Mouse (Mus musculus): Measurements from ENCODE around the gene Fgf6. TPM values are rescaled to one million over a fixed set of nuclear protein-coding genes. Genes with fewer than 3 reads are reported as not detected.

Gene Fgf6
- polyA plus RNA-seq, 2 experiments: not detected

DNA sequence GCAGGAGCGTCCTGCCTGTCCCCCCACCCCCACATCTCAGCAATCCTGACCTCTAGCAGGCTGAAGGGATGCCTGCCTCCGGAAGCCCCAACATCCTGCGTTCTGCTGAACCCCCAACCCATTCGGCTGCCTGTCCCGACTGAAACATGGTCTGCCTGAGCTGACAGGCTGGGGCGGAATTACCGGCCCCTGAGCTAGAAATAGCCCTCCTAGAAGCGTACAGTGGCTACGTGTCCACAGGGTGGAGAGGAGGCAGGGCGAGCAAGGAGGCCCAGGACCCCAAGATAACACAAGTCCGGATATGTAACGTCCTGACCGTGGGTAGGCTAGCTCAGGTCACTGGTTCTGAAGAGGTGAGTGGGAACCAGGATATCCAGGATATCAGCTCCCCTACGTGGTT, 49.4 kb downstream of the Fgf6 start:
- Histone ChIP-seq H3K27me3 (ENCODE audit: control insufficient read depth, insufficient read depth, low read length) (no peaks in the 10 kb centered on the region), H3K4me1 (replicated peaks; ENCODE audit: control insufficient read depth in 2 of 2, insufficient read depth in 2 of 2, low read length in 1 of 2) (no peaks in the 10 kb centered on the region), H3K27ac (no peak overlapping the region), H3K4me3 (ENCODE audit: insufficient read depth in 1 of 2, low read depth in 2 of 2, low read length in 2 of 2) (no peak overlapping the region), H3K9me3 (ENCODE audit: control insufficient read depth, low read length) (no peaks in the 10 kb centered on the region), H3K4me2 (ENCODE audit: low read depth) (0 out of 2 replicates have a peak overlapping the region, but pooled peaks have one; percentile 1), H3K9ac (replicated peaks) (no peak overlapping the region), H3K36me3 (replicated peaks; ENCODE audit: control insufficient read depth, insufficient read depth, low read depth) (no peaks in the 10 kb centered on the region)
- no peak for DNase-seq (ENCODE audit: low read depth in 3 of 3, low spot score in 3 of 3)
- no peak for ATAC-seq (ENCODE audit: insufficient read depth)
- WGBS (ENCODE audit: insufficient replicate concordance): 4% methylated on average over 14 of the region's 14 CpGs
- TF ChIP-seq CTCF (IDR thresholded peaks at IDR 0.05; ENCODE audit: low read depth) (no peak), EP300 (IDR thresholded peaks at IDR 0.05; ENCODE audit: low read depth) (no peak)

DNA sequence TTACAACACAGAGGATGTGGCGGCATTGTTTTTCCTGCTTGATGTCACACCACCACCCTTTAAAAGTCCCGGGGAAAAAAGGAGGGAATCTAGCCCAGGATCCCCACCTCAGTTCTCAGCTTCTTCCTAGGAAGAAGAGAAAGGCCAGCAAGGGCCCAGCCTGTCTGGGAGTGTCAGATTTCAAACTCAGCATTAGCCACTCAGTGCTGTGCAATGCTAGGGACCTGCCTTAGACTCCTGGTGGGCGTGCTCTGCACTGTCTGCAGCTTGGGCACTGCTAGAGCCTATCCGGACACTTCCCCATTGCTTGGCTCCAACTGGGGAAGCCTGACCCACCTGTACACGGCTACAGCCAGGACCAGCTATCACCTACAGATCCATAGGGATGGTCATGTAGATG, 57.4 kb downstream of the Fgf6 start, which contains the start of gene Fgf23:
Gene Fgf23 (plus strand): TSS at position 86 of the 400 bp plus-strand sequence.
- Histone ChIP-seq H3K4me2 (ENCODE audit: low read depth) (no peak within 1 kb of the TSS), H3K4me1 (replicated peaks; ENCODE audit: control insufficient read depth in 2 of 2, insufficient read depth in 2 of 2, low read length in 1 of 2) (no peaks in the 10 kb centered on the region), H3K4me3 (ENCODE audit: insufficient read depth in 1 of 2, low read depth in 2 of 2, low read length in 2 of 2) (no peak within 1 kb of the TSS), H3K9me3 (ENCODE audit: control insufficient read depth, low read length) (no peaks in the 10 kb centered on the region), H3K27ac (no peak within 1 kb of the TSS), H3K27me3 (ENCODE audit: control insufficient read depth, insufficient read depth, low read length) (no peaks in the 10 kb centered on the region), H3K36me3 (replicated peaks; ENCODE audit: control insufficient read depth, insufficient read depth, low read depth) (no peaks in the 10 kb centered on the region), H3K9ac (replicated peaks) (no peak within 1 kb of the TSS)
- ATAC-seq (ENCODE audit: insufficient read depth) (no peak), DNase-seq (ENCODE audit: low read depth in 3 of 3, low spot score in 3 of 3) (no peak)
- WGBS (ENCODE audit: insufficient replicate concordance): 12% methylated on average over 5 of the region's 5 CpGs
- no peak for TF ChIP-seq EP300 (IDR thresholded peaks at IDR 0.05; ENCODE audit: low read depth)
- no peak for TF ChIP-seq CTCF (IDR thresholded peaks at IDR 0.05; ENCODE audit: low read depth)

Other genes starting within 250 kb of the Fgf6 start
- gene Ndufa9, start 166.4 kb upstream of the Fgf6 start, polyA plus RNA-seq (2012; rRNA removed): 54.1 and 63.5 TPM in 2 replicates
- gene Ndufa9, start 166.4 kb upstream of the Fgf6 start, polyA plus RNA-seq (2014; fragmentation: Nextera tagmentation; extraction: Ambion mirVana): 145 and 151 TPM in 2 replicates
- gene Akap3, start 162.5 kb upstream of the Fgf6 start, polyA plus RNA-seq (2012; rRNA removed): not detected in 2 replicates
- 0.06 TPM in 1 of 2 replicates, not detected in the other for gene Akap3, start 162.5 kb upstream of the Fgf6 start, polyA plus RNA-seq (2014; fragmentation: Nextera tagmentation; extraction: Ambion mirVana)
- gene Dyrk4, start 93.7 kb upstream of the Fgf6 start, polyA plus RNA-seq (2012; rRNA removed): not detected in 2 replicates
- 0.09 TPM in 1 of 2 replicates, not detected in the other for gene Dyrk4, start 93.7 kb upstream of the Fgf6 start, polyA plus RNA-seq (2014; fragmentation: Nextera tagmentation; extraction: Ambion mirVana)
- 28.6 and 37.7 TPM in 2 replicates for gene Rad51ap1, start 76.0 kb upstream of the Fgf6 start, polyA plus RNA-seq (2012; rRNA removed)
- 48.7 and 59.7 TPM in 2 replicates for gene Rad51ap1, start 76.0 kb upstream of the Fgf6 start, polyA plus RNA-seq (2014; fragmentation: Nextera tagmentation; extraction: Ambion mirVana)
- 5.3 and 9.1 TPM in 2 replicates for gene D6Wsu163e, start 75.6 kb upstream of the Fgf6 start, polyA plus RNA-seq (2012; rRNA removed)
- 14.5 and 16.0 TPM in 2 replicates for gene D6Wsu163e, start 75.6 kb upstream of the Fgf6 start, polyA plus RNA-seq (2014; fragmentation: Nextera tagmentation; extraction: Ambion mirVana)
- not detected in 2 replicates for gene Fgf23, start 57.3 kb downstream of the Fgf6 start, polyA plus RNA-seq (2012; rRNA removed)
- gene Fgf23, start 57.3 kb downstream of the Fgf6 start, polyA plus RNA-seq (2014; fragmentation: Nextera tagmentation; extraction: Ambion mirVana): not detected in 2 replicates
- gene Tigar, start 94.0 kb downstream of the Fgf6 start, polyA plus RNA-seq (2012; rRNA removed): 0.53 and 0.75 TPM in 2 replicates
- 0.29 and 0.43 TPM in 2 replicates for gene Tigar, start 94.0 kb downstream of the Fgf6 start, polyA plus RNA-seq (2014; fragmentation: Nextera tagmentation; extraction: Ambion mirVana)
- gene Ccnd2, start 136.6 kb downstream of the Fgf6 start, polyA plus RNA-seq (2012; rRNA removed): 4.9 and 7.5 TPM in 2 replicates
- 52.5 and 59.4 TPM in 2 replicates for gene Ccnd2, start 136.6 kb downstream of the Fgf6 start, polyA plus RNA-seq (2014; fragmentation: Nextera tagmentation; extraction: Ambion mirVana)

Data from liver, embryonic 14.5 days (tissue).